Mouse (Mus musculus) left cerebral cortex, postnatal 25 days (tissue): ENCODE results near the gene Lgals2. TPM values are rescaled to one million over a fixed set of nuclear protein-coding genes. Genes with fewer than 3 reads are reported as not detected.
"Not testable (repeated sequence)": the region's sequence is repeated elsewhere in the genome, so short reads cannot be mapped to it uniquely, and the experiment has no call there.

Experiments used
- DNase-seq, 2 experiments: peaks; one replicate each; pipeline ENCODE4 v3.0.0; 2022; ENCODE audit warnings: low spot score in 2 of 2, mixed read lengths in 1 of 2
- intact Hi-C: fragments of 180-260 bp; cut with DNase I; formaldehyde crosslinking; loops from one replicate; pipeline ENCODE4 v1.15.1; 2025
- total RNA-seq, 2 experiments: library from RNA; stranded (reverse); gene quantifications; 2 replicates each; pipeline ENCODE4 v1.2.3; 2021

Lgals2 gene
- total RNA-seq, 2 experiments from 2014 or later = not detected

DNA sequence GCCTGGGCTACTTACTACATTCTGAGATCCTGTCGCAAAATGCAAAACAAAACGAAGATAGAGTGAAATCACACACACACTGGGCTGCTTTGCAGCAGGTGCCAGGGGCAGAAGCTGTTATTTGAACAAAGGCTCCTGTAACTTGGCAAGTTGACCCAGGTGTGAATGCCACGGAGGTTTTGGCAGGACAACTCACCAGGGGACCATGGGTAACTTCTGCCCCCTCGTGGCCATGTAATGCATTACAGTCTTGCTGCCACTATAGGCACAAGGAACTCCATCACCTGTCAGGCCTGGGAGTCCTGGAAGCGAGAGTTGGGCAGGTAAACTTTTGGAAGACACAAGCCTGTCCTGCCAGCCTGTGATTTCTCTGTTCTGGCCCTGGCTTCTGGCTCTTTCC is 6.9 kb downstream of the Lgals2 start:
- peak; percentile 72 to 79 for DNase-seq
- intact Hi-C loops = loop anchor here (2.0 to 5.0 kb wide), 2 partner anchors 22 to 226 kb away; no protein-coding TSS in a partner anchor

DNA sequence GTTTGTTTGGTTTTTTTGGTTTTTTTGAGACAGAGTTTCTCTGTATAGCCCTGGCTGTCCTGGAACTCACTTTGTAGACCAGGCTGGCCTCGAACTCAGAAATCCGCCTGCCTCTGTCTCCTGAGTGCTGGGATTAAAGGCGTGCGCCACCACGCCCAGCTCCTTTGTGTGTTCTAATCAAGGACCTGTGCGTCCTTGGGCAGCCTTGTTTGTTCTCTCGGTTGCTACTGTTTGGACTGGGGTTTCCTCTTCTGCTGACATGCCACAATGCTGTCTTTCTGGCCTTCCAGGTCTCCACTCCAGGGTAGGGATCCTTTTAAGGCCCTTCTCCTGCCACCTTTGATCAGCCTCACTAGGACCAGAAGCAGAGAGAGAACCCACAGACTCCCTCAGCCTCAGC is 8.5 kb downstream of the Lgals2 start:
- intact Hi-C loops = loop anchor here (5.0 kb wide), 1 partner anchor 225 kb away; no protein-coding TSS in a partner anchor
- DNase-seq = not testable (repeated sequence)

DNA sequence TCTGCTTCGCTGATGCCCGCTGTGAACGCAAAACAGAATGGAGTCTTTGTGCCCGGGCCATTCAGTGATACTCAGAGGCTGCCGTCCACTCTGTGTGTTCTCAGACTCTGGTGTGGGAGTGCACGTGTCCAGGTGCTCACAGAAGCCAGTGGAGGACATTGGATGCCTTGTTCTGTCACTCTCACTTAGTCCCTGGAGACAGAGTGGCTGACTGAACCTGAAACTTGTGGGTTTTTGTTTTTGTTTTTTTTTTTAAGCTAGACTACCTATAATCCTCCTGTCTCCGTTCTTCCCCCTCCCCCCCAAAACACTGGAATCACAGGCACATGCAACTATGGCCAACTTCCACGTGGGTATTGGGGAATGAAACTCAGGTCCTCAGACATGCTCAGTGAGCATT is 9.0 kb downstream of the Lgals2 start:
- no peak for DNase-seq
- intact Hi-C loops = loop anchor here (5.0 kb wide), 1 partner anchor 224 kb away; no protein-coding TSS in a partner anchor

DNA sequence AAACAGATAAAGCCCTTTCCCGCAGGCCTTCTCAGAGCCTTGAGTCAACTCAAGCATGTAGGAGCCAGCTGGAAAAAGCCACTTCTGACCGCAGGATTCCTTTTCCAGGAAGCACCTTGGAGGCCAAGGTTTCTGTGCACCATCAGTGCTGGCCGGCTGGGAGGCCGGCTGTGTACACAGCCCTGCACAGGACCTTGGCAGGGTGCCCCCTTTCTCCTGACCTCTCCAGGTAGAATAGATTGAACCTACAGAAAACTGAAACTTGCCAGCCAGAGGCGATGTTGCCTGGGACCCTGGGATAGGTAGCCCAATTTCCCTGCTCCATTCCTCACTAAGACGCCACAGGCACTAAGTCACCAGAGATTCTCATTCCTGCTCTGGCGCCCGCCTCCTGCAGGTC is 9.5 kb downstream of the Lgals2 start:
- no peak for DNase-seq
- intact Hi-C loops = loop anchor here (5.0 kb wide), 1 partner anchor 224 kb away; no protein-coding TSS in a partner anchor

DNA sequence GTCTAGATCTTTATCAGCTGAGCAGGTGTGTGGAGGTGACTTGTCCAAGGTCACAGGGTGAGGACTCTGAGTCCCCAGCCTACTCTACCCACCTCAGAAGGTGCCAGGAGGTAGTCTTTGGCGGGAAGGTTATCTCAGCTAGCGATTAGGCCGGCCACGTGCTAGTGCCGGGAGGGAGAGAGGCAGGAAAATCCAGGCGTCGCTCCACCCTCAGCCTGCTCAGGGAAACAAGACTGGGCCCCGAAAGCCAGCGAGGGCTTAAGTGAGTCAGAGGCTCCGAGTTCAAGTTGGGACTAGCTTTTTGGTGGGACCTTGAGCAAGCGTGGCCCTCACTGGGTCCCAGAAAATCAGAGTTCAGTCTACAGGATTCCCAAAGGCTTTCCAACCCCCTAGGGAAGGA is 10.0 kb downstream of the Lgals2 start:
- no peak for DNase-seq
- intact Hi-C loops = loop anchor here (5.0 kb wide), 1 partner anchor 223 kb away; no protein-coding TSS in a partner anchor

DNA sequence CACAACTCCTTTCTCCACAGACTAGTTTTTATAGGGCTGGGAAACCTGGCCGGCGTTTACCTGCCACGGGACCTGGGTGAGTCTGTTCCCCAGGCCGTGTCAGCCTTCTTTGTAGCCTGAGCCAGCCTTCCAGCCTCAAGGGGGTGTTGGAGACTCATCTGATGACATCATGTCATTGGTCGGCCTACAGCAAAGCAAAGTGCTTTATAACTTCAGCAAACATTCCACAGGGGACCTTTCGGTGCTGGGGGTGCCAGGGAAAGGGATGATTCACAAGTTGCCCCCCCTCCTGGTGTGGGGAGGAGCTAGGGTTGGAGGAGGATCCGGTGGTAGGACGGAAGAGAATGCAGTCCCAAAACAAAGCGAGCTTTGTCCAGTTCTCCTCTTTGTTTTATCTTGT is 10.5 kb downstream of the Lgals2 start:
- DNase-seq = peak in 1 of 2 experiments; percentile 33
- intact Hi-C loops = loop anchor here (5.0 kb wide), 1 partner anchor 222 kb away; no protein-coding TSS in a partner anchor

DNA sequence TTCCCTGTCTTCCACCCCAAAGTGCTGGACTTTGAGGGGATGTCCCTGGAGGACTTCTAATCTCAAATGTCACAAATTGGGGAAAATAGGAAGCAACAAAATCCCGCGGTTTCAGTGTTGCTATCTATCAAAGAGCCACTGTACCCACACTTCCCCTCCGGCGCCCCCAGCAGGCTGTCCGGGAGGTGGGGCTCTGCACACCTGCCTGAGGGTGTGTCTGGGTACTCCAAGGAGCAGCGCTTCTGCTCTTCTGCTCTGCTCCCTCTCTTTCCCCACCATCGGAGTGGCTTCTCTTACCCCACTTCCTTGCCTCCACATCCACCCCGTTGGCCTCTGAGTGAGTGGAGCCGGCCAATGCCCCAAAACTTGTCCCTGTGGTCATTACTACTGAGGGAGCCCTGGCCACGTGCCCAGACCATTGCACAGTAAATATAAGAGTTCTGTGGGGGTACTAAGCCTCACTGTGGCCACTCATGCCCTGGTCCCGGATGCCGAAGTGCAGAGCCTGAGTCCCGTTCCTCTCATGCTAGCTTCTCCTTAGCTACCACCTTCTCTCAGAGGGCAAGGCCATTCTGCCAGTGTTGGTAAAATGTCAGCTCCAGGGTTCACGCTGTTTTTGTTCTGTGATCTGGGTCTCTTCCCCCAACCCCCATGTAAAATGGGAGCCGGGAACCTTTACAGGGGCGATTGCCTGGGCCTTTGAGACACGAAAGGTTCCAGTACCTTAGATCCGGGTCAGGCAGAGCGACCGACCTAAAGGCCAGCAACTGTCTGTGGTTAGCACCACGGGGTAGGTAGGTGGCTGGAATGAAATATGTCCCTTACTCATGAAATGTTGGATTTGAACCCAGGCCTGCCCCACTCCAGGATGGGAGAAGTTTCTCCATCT is 11.5 kb downstream of the Lgals2 start:
- DNase-seq = no peak
- intact Hi-C loops = no loop called here

DNA sequence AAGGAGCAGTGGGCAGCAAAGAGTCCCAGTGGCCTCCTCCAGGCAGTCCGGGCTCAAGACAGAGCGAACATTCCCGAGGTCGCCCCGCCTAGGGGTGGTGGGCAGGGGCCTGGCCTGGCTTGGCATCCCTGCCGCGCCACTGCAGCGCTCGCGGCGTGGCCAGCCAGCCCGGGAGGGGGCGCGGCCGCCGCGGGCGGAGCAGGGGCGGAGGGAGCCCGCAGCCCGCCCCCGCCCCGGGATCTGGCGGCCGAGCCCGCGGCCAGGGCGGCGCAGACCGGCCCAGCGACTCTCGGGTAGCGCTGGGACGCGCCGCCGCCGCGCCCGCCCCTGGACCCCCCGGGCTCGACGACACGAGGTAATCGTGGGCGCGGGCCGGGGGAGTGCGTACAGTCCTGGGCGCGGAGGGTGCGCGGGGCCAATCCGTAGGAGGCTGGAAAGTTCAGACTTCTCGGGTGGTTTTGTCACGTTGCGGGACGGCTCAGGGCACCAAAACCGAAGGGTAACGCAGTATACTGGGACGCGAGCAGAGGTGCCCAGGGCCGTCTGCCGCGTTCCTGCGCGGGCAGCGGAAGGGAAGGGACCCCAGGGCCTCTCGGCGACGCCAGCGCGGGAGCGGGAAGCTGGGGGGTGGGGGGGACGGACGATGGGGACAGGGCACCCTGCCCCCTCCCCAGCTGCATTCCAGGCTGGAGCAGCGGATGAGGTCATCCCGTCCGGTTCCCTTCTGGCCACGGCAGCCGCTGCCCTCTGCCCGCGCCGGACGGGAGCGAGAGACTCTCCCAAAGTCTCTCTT is 12.8 kb downstream of the Lgals2 start, which contains the start of gene Cdc42ep1:
Gene Cdc42ep1 (plus strand): TSS at position 254 of the 793 bp plus-strand sequence.
- intact Hi-C loops = no loop called here
- peak in 1 of 2 experiments; percentile 36 for DNase-seq

DNA sequence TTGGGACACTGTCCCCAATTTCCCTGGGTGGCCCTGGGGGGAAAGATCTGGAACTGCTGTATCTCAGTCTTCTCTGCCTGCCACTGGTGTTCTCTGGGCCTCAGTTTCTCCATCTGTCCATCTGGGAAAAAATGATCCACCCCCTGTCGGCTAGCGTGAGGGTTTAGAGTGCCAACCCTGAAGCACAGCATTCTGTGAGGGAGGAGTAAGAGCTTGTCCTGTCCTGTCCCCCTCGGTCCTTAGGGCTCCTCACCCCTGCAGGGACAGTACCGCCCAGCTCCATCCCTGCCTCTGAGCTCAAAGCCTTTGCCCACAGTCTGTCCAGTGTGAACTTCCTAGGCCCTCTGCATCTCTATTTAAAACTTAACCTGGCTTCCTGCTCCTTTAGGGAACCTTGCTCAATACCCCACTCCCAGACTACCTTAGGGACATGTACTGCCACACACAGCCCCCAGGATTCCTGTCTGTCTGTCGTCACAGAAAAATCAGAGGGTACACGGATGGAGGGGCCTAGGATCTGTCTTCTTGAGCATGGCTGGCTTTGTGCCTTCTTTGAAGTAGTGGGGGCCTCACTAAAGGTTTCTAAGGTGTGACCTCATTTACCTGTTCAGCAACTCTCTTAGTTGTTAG is 14.1 kb downstream of the Lgals2 start:
- no peak for DNase-seq
- intact Hi-C loops = no loop called here

DNA sequence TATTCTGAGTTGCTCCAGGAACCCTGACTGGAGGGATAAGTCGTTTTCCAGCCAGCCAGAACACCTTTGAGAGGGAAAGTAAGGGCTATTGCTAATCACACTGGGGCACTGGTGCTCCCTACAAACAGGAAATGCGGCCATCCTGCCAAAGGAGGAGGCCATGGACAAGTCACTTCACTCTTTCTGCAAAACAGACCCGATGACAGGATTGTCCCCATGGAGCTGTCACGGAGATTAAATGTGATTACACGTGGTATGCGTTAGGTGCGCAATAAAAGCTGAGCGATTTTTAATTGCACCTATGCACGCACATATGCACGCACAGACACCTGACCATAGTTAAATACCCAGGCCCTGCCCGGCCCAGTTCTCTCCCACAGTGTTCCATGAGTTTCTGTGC is 14.6 kb downstream of the Lgals2 start:
- DNase-seq = no peak
- intact Hi-C loops = no loop called here

DNA sequence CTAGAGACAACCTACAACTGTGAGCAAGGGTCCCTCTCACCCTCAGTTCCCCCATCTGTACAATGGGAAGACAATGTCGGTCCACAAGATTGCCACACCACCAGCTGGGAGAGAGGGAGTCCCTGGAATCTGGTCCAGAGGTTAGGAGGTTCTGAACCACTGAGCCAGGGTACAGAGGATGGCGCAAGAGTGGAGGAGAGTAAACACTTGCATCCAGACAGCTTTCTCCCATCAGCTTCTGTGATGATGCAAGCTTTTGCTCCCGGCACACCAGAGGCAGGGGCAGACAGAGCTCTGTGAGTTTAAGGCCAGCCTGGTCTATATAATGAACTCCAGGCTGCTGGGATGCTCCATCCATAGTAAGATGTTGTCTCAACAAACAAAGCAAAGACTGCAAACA is 15.1 kb downstream of the Lgals2 start:
- DNase-seq = no peak
- intact Hi-C loops = no loop called here

DNA sequence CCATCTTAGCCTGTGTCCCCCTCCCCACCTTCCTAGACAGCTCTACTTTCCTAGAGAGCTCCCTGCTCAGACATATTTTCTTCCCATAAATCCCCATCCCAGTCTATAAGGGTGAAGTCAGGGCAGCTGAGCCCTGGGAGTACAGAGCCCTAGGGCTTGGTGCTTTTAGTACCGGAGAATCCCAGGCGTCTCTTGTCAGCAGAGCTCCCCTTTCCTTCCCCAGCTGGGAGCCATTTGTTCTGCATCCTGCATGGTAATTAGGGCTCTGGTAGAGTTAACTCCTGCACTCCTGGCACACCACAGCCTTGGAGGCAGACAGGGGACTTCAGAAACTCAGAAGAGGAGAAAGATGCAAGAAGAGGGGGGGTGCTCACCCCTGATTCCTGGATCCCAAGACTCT is 15.6 kb downstream of the Lgals2 start:
- intact Hi-C loops = no loop called here
- no peak for DNase-seq

DNA sequence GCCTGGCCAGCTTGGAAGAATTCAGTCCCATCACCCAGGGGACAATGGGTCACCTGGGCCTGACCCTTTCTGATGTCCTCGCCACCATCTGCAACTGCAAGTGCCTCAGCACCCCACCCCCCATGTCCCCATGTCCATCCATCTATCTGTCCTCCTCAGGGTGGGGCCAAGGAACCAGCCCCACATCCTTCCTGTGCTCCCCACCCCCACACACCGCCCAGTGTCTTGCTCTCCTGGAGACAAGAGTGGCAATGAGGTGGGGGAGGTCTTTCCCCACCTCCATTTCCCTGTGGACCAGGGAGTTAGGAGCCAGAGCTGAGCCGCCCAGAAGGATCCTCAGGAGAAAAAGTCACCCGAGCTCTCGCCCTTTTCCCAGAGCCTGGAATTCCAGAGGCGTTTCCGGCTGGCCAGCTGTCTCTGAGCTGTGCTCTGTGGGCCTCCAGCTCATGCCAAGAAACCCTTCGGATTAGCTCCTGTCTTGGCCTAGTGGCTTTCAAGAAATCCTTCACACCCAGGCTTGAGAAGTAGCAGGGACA is 19.2 kb downstream of the Lgals2 start:
- intact Hi-C loops = no loop called here

DNA sequence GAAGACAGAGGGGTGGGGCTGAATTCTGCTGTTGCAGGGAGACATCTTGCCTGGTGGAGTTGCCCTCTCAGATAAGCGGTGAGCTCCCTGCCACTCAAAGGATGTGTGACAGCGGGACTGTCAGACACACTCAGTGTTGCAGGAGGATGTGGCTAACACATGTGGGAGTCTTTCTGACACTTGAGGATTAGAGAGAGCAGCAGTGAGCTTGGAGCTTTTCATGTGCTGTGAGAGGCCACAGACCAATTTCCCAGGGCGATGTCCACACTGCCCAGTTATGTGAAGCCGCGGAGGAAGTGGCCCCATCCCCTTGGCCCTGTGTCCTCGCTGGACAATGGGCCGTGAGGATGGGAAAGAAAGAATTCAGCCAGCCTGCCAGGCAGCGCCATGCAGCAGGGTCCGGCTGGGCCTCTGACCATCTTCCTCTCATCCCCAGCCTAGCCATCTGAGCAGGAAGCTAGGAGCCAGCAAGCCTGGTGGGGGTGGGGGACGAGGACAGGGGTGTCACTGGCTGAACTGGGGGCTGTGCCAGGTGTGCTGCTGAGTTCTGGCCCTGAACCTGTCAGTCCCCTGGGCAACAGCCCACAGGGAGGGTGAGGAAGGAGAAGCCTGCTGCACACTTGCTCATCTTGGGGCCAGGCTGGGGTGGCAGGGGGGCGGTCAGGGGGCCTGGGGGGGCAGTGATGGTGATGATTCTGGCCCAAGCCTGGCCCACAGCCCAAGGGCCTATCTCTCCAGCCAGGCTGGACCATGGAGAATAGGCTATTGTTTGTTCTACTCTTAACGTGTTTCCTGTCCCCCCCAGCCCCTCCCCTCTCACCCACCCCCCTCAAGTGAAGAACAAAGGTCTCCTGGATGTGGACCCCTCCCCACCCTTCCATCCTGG is 19.9 kb downstream of the Lgals2 start:
- no peak for DNase-seq

More for the DNA sequence above, 19.2 kb downstream of the Lgals2 start:
- no peak for DNase-seq

DNA sequence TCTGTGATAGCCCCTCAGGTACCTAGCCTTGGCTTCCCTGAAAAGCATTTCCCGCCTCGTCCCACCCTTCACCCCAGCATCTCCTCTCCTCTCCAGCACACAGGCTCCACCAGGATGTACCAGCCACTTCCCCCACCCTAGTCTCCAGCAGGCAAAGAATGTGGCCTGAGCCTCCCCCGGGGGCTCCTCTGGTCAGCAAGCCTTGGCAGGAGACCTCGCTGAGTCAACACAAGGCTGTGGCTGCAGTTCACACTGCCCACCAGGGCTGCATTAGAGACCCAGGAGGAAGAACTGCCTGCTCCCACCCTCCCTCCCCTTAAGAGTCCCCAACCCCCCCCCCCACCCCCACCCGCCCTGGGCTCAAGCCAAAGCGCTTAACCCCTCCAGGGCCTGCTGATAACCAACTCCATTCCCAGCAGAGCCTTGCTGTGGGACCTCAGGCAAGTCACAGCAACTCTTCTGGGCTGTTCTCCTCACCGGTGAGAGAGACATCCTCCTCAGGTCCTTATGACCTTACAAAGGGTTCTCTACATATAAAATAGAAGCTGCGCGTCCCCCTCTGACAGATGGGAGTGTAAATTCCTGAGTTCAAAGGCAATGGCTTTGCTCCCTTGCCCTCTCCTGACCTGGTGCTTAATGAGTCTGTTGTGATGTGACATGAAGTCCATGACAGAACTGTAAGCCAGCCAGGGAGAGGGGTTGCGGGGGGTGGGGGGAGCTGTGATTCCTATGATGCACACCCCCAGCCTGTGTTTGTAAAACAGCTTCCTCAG is 20.9 kb downstream of the Lgals2 start:
- intact Hi-C loops = no loop called here
- DNase-seq = no peak

More for the DNA sequence above, 19.9 kb downstream of the Lgals2 start:
- intact Hi-C loops = no loop called here

DNA sequence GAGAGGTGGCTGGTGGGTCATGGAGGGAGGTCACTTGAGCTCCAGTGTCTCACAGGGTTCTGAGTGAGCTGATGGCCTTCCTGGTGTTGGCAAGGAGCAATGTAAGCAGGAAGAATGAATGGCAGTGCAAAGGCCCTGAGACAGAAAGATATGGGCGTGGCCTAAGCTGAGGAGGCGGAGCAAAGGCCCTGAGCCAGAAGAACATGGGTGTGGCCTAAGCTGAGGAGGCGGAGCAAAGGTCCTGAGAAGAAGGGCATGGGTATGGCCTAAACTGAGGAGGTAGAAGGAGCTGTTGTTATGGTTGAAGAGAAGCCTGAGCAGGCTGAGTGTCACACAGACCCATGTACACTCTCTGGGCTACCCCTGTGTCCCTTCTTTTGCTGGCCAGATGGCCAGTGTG is 21.7 kb downstream of the Lgals2 start:
- intact Hi-C loops = no loop called here
- no peak for DNase-seq

DNA sequence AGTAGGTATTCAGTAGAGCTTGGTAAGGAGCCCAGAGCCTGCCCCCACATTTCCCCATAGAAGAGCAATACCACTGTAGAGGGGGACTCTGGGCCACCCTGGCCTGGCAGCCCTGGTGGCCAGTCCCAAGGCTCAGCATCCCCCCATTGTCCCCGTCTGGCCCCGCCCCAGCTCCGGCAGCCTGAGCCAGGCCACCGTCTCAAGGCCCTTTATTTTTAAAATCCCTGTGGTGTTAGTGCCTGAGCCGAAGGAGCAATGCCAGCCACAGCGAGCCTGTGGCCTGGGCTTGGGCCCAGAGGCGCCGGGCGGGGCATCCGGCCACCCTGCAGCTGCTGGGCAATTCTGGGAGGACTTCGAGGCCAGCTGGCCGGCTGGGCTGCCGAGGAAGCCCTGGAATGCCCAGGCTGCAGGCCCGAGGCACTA is 22.6 kb downstream of the Lgals2 start:
- peak; percentile 63 to 77 for DNase-seq
- intact Hi-C loops = no loop called here
